Mouse (Mus musculus) midbrain, embryonic 14.5 days (tissue): ENCODE results near the gene Sh3bp5. TPM values are rescaled to one million over a fixed set of nuclear protein-coding genes. Genes with fewer than 3 reads are reported as not detected.

Source experiments
- ATAC-seq: fragments of 200-750 bp; cut with Nextera tagmentation; 2 replicates; pipeline ENCODE4 v1.8.0; 2017; ENCODE audit warnings: moderate number of reproducible peaks, moderate library complexity; ENCODE audit not compliant: low FRiP score, low TSS enrichment
- DNase-seq: peaks from one replicate; pipeline ENCODE4 v3.0.0-alpha.2; 2015
- H3K27ac ChIP-seq: fragments of 300-500 bp; sonication (generic); replicated peaks from 2 replicates; pipeline ENCODE4 v1.5.1; 2014; ENCODE audit warnings: mild to moderate bottlenecking, low read depth, low read length, moderate library complexity
- H3K27me3 ChIP-seq: fragments of 300-500 bp; sonication (generic); 2 replicates; pipeline ENCODE4 v1.6.1; 2014; ENCODE audit warnings: low read length, control low read depth, mixed read lengths; ENCODE audit not compliant: control insufficient read depth, insufficient read depth
- H3K36me3 ChIP-seq: fragments of 300-500 bp; sonication (generic); 2 replicates; pipeline ENCODE4 v1.6.1; 2014; ENCODE audit warnings: low read length, control low read depth; ENCODE audit not compliant: control insufficient read depth, insufficient read depth
- H3K4me1 ChIP-seq: fragments of 300-500 bp; sonication (generic); 2 replicates; pipeline ENCODE4 v1.6.1; 2014; ENCODE audit warnings: mild to moderate bottlenecking, antibody characterized with exemption, low read length, control low read depth; ENCODE audit not compliant: control insufficient read depth, insufficient read depth
- H3K4me2 ChIP-seq: fragments of 300-500 bp; sonication (generic); 2 replicates; pipeline ENCODE4 v1.6.1; 2014; ENCODE audit warnings: mild to moderate bottlenecking, low read length, moderate library complexity
- H3K4me3 ChIP-seq: fragments of 300-500 bp; sonication (generic); replicated peaks from 2 replicates; pipeline ENCODE4 v1.5.1; 2014; ENCODE audit warnings: low read depth, low read length
- H3K9ac ChIP-seq: fragments of 300-500 bp; sonication (generic); replicated peaks from 2 replicates; pipeline ENCODE4 v1.6.1; 2014; ENCODE audit warnings: mild to moderate bottlenecking, low read length, moderate library complexity
- H3K9me3 ChIP-seq: fragments of 300-500 bp; sonication (generic); 2 replicates; pipeline ENCODE4 v1.6.1; 2016; ENCODE audit warnings: low read length, control low read depth, mixed read lengths; ENCODE audit not compliant: control insufficient read depth
- WGBS: fragments of 180-500 bp; shearing (Covaris S2); extraction: QIAGEN DNeasy Blood & Tissue Kit; methylation state at CpG from one replicate; pipeline ENCODE4 v1.1.7; 2014; 5-methylcytosine and 5-hydroxymethylcytosine counted together
- polyA plus RNA-seq: library from polyadenylated mRNA; unstranded; fragments of >200 nt; fragmentation: Nextera tagmentation; extraction: Ambion mirVana; gene quantifications from 2 replicates; pipeline ENCODE4 v1.2.1, GENCODE M21; 2014

Gene Sh3bp5
- polyA plus RNA-seq, 1 experiment from 2014 or later, result 82.4 TPM

DNA sequence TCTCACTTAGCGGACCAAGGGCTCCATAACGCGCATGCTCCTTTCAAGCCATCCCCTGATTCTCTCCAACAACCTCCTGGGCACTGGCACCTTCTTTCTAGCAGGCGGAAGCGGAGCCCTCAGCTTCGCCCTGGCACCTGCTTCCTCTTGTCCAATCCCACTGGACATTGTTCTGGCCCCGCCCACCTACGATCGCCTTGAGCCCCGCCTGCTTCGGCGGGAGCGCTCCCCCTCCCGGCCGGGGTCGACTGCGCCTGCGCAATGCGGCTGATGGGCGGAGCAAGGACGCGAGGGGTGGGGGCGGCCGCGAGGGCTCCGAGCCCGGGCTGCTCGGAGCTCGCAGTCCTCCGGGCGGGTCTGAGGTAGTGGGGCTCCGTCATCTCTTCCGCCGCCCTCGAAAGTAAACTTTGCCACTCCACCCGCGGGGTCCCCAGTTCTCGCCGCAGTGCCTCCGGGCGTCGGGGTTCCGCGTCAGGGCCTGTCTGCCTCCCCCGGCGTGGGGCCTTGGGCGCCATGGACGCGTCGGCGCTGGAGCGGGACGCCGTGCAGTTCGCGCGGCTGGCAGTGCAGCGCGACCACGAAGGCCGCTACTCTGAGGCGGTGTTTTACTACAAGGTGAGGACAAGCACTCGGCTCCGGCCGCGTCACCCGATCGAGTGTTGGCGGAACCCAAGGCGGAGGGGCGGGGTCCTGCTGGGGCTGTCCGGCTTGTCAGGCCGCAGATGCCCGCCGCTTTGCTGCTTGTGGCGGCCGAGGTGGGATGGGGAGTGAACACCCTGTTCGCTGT is 99.3 kb downstream of the Sh3bp5 start, which contains the start of gene Capn7:
Gene Capn7, plus strand, starts transcription at position 270 of the 787 bp plus-strand sequence.
- DNase-seq (peak; percentile 100), ATAC-seq (peak; percentile 98)
- Histone ChIP-seq H3K9ac (peak within 1 kb of the TSS; percentile 81), H3K4me3 (peak within 1 kb of the TSS; percentile 92), H3K27me3 (no peaks in the 10 kb centered on the region), H3K4me2 (peak within 1 kb of the TSS; percentile 60), H3K9me3 (no peaks in the 10 kb centered on the region), H3K36me3 (peaks cover 7% of the 10 kb centered on the region; the same call in 1 of the 2 replicates), H3K4me1 (peaks cover 17% of the 10 kb centered on the region), H3K27ac (peak within 1 kb of the TSS; percentile 92)
- under 1% methylated on average over 78 of the region's 78 CpGs for WGBS

GRCm38 (mm10) chr14:31335765-31336164 is 100.1 kb downstream of the Sh3bp5 start:
- WGBS, result 55% methylated on average over 3 of the region's 3 CpGs
- peak overlapping the region; percentile 92 for H3K27ac ChIP-seq
- H3K4me2 ChIP-seq, result peak overlapping the region; percentile 60
- no peaks in the 10 kb centered on the region for H3K27me3 ChIP-seq
- 0 out of 2 replicates have a peak, but pooled peaks cover 7% of the 10 kb centered on the region for H3K36me3 ChIP-seq
- DNase-seq, result no peak
- no peak for ATAC-seq
- peaks cover 17% of the 10 kb centered on the region for H3K4me1 ChIP-seq
- H3K9ac ChIP-seq, result peak overlapping the region; percentile 46
- H3K9me3 ChIP-seq, result no peaks in the 10 kb centered on the region
- H3K4me3 ChIP-seq, result peak overlapping the region; percentile 92

DNA sequence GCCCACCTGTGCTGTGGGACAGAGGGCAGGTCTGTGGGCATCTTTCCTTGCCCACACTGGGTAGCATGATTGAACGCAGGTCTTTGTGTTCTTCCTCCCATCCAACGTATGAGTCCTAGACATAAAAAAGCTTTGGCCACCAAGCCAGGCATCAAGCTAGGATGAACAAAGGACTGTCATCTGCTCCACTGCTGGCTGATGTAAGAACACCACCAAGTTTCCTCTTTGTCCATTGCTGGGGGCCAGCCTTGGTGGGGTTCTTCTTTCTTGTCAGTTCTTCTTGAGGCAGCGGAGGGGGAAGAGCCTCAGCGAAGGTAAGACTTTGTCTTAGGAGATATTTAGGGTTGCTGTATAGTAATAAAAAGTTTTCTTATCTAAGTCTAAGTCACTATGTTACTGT is 104.9 kb downstream of the Sh3bp5 start:
- no peak for ATAC-seq
- WGBS, result 76% methylated on average over 4 of the region's 4 CpGs

GRCm38 (mm10) chr14:31329741-31330140 is 106.1 kb downstream of the Sh3bp5 start:
- H3K36me3 ChIP-seq, result no peaks in the 10 kb centered on the region
- no peak overlapping the region for H3K27ac ChIP-seq
- WGBS, result 58% methylated on average over 2 of the region's 2 CpGs
- DNase-seq, result no peak
- no peak overlapping the region for H3K4me3 ChIP-seq
- H3K9ac ChIP-seq, result no peak overlapping the region
- no peaks in the 10 kb centered on the region for H3K27me3 ChIP-seq
- ATAC-seq, result no peak
- no peaks in the 10 kb centered on the region for H3K4me1 ChIP-seq
- H3K4me2 ChIP-seq, result no peak overlapping the region
- H3K9me3 ChIP-seq, result no peaks in the 10 kb centered on the region

More for the DNA sequence above, 104.9 kb downstream of the Sh3bp5 start:
- Histone ChIP-seq H3K9ac (no peak overlapping the region), H3K9me3 (no peaks in the 10 kb centered on the region), H3K4me3 (no peak overlapping the region), H3K4me1 (peaks cover 4% of the 10 kb centered on the region; the same call in 1 of the 2 replicates), H3K4me2 (no peak overlapping the region), H3K27ac (no peak overlapping the region), H3K27me3 (no peaks in the 10 kb centered on the region), H3K36me3 (no peaks in the 10 kb centered on the region)
- DNase-seq, result no peak

GRCm38 (mm10) chr14:31327681-31328080 is 108.2 kb downstream of the Sh3bp5 start:
- WGBS, result 84% methylated on average over 4 of the region's 4 CpGs
- Histone ChIP-seq H3K4me2 (no peak overlapping the region), H3K9ac (no peak overlapping the region), H3K27me3 (no peaks in the 10 kb centered on the region), H3K27ac (no peak overlapping the region), H3K36me3 (no peaks in the 10 kb centered on the region), H3K4me3 (no peak overlapping the region), H3K4me1 (0 out of 2 replicates have a peak, but pooled peaks cover 5% of the 10 kb centered on the region), H3K9me3 (no peaks in the 10 kb centered on the region)
- peak; percentile 9 for DNase-seq
- ATAC-seq, result no peak

- ATAC-seq (no peak), DNase-seq (no peak)
- WGBS, result 95% methylated on average over 1 of the region's 1 CpGs
- Histone ChIP-seq H3K9ac (no peak overlapping the region), H3K4me2 (no peak overlapping the region), H3K4me3 (no peak overlapping the region), H3K4me1 (0 out of 2 replicates have a peak, but pooled peaks cover 5% of the 10 kb centered on the region), H3K27me3 (no peaks in the 10 kb centered on the region), H3K9me3 (no peaks in the 10 kb centered on the region), H3K27ac (no peak overlapping the region), H3K36me3 (no peaks in the 10 kb centered on the region)
These were observed 108.7 kb downstream of the Sh3bp5 start for GRCm38 (mm10) chr14:31327196-31327595.

GRCm38 (mm10) chr14:31326770-31327169 is 109.1 kb downstream of the Sh3bp5 start:
- H3K27me3 ChIP-seq, result no peaks in the 10 kb centered on the region
- H3K4me1 ChIP-seq, result 0 out of 2 replicates have a peak, but pooled peaks cover 5% of the 10 kb centered on the region
- ATAC-seq, result no peak
- H3K36me3 ChIP-seq, result no peaks in the 10 kb centered on the region
- WGBS, result 82% methylated on average over 7 of the region's 7 CpGs
- H3K4me3 ChIP-seq, result no peak overlapping the region
- no peaks in the 10 kb centered on the region for H3K9me3 ChIP-seq
- no peak for DNase-seq
- H3K4me2 ChIP-seq, result no peak overlapping the region
- H3K27ac ChIP-seq, result no peak overlapping the region
- no peak overlapping the region for H3K9ac ChIP-seq

GRCm38 (mm10) chr14:31325551-31325950 is 110.3 kb downstream of the Sh3bp5 start:
- ATAC-seq, result no peak
- DNase-seq, result no peak
- no peaks in the 10 kb centered on the region for H3K9me3 ChIP-seq
- H3K4me1 ChIP-seq, result 0 out of 2 replicates have a peak, but pooled peaks cover 5% of the 10 kb centered on the region
- H3K9ac ChIP-seq, result no peak overlapping the region
- H3K4me2 ChIP-seq, result no peak overlapping the region
- H3K36me3 ChIP-seq, result no peaks in the 10 kb centered on the region
- no peak overlapping the region for H3K27ac ChIP-seq
- H3K4me3 ChIP-seq, result no peak overlapping the region
- WGBS, result 41% methylated on average over 5 of the region's 5 CpGs
- no peaks in the 10 kb centered on the region for H3K27me3 ChIP-seq

GRCm38 (mm10) chr14:31324851-31325250 is 111.0 kb downstream of the Sh3bp5 start:
- Histone ChIP-seq H3K36me3 (no peaks in the 10 kb centered on the region), H3K4me1 (0 out of 2 replicates have a peak, but pooled peaks cover 5% of the 10 kb centered on the region), H3K4me3 (no peak overlapping the region), H3K4me2 (no peak overlapping the region), H3K9ac (no peak overlapping the region), H3K27me3 (no peaks in the 10 kb centered on the region), H3K9me3 (no peaks in the 10 kb centered on the region), H3K27ac (no peak overlapping the region)
- no peak for ATAC-seq
- WGBS, result 73% methylated on average over 10 of the region's 10 CpGs
- peak; percentile 4 for DNase-seq
